Mouse (Mus musculus): ENCODE measurements around the gene Hp1bp3. TPM values are rescaled to one million over a fixed set of nuclear protein-coding genes. Genes with fewer than 3 reads are reported as not detected.
A peak's percentile ranks its signal among the peaks of the same experiment; 100 is the strongest.

Hp1bp3 gene
- polyA plus RNA-seq, 1 experiment from 2014 or later, result 199 TPM

DNA sequence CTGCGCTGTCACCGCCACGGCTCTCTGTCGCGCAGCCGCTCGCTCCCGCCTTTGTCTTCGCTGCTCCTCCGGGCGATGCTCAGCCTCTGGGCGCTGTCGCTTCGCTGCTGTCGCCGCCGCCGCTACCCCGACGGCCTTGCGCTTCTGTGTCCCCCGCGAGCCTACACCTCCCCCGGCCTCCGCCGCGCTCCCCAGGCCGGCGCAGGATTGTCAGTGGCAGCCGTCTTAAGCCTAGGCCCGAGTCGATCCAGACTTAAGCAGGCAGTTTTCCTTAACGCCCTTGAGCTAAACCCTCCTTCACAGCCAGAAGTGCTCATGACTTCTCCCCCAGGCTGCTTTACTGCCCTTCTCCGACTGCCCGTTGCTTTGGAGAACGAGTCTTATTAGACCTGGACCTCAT, 1.3 kb downstream of the Hp1bp3 start:
- Histone ChIP-seq H3K4me1 (ENCODE audit: control insufficient read depth, insufficient read depth, low read length) (peaks cover 31% of the 10 kb centered on the region), H3K36me3 (ENCODE audit: control insufficient read depth, insufficient read depth, low read length) (no peaks in the 10 kb centered on the region), H3K9me3 (replicated peaks; ENCODE audit: control insufficient read depth, low read length, poor library complexity, severe bottlenecking) (no peaks in the 10 kb centered on the region), H3K4me3 (ENCODE audit: low read depth, low read length) (peak overlapping the region; percentile 68), H3K4me2 (ENCODE audit: low read length) (peak overlapping the region; percentile 80), H3K27me3 (ENCODE audit: control insufficient read depth, insufficient read depth, low read depth, low read length) (no peaks in the 10 kb centered on the region), H3K27ac (ENCODE audit: low read length) (peak overlapping the region; percentile 100), H3K9ac (ENCODE audit: low read depth, low read length) (peak overlapping the region; percentile 97)
- peak; percentile 33 for ATAC-seq
- WGBS, result 1% methylated on average over 34 of the region's 36 CpGs

- ATAC-seq, result no peak
- H3K36me3 ChIP-seq (ENCODE audit: control insufficient read depth, insufficient read depth, low read length), result peaks cover 2% of the 10 kb centered on the region; the same call in 1 of the 2 replicates
- peak overlapping the region; percentile 97 for H3K9ac ChIP-seq (ENCODE audit: low read depth, low read length)
- WGBS, result 80% methylated on average over 11 of the region's 11 CpGs
- H3K9me3 ChIP-seq (replicated peaks; ENCODE audit: control insufficient read depth, low read length, poor library complexity, severe bottlenecking), result no peaks in the 10 kb centered on the region
- H3K4me3 ChIP-seq (ENCODE audit: low read depth, low read length), result peak overlapping the region; percentile 68
- H3K4me2 ChIP-seq (ENCODE audit: low read length), result peak overlapping the region; percentile 80
- peak overlapping the region; percentile 100 for H3K27ac ChIP-seq (ENCODE audit: low read length)
- H3K4me1 ChIP-seq (ENCODE audit: control insufficient read depth, insufficient read depth, low read length), result peaks cover 31% of the 10 kb centered on the region
- no peaks in the 10 kb centered on the region for H3K27me3 ChIP-seq (ENCODE audit: control insufficient read depth, insufficient read depth, low read depth, low read length)
These were observed 2.0 kb downstream of the Hp1bp3 start for GRCm38 (mm10) chr4:138217951-138218685.

- H3K9me3 ChIP-seq (replicated peaks; ENCODE audit: control insufficient read depth, low read length, poor library complexity, severe bottlenecking), result no peaks in the 10 kb centered on the region
- no peak overlapping the region for H3K9ac ChIP-seq (ENCODE audit: low read depth, low read length)
- H3K4me1 ChIP-seq (ENCODE audit: control insufficient read depth, insufficient read depth, low read length), result peaks cover 31% of the 10 kb centered on the region
- no peak overlapping the region for H3K27ac ChIP-seq (ENCODE audit: low read length)
- no peak for ATAC-seq
- H3K36me3 ChIP-seq (ENCODE audit: control insufficient read depth, insufficient read depth, low read length), result peaks cover 12% of the 10 kb centered on the region
- H3K4me2 ChIP-seq (ENCODE audit: low read length), result no peak overlapping the region
- H3K27me3 ChIP-seq (ENCODE audit: control insufficient read depth, insufficient read depth, low read depth, low read length), result no peaks in the 10 kb centered on the region
- H3K4me3 ChIP-seq (ENCODE audit: low read depth, low read length), result no peak overlapping the region
- WGBS, result 83% methylated on average over 5 of the region's 5 CpGs
These were observed 3.2 kb downstream of the Hp1bp3 start for GRCm38 (mm10) chr4:138219331-138219730.

- Histone ChIP-seq H3K27ac (ENCODE audit: low read length) (no peak overlapping the region), H3K4me2 (ENCODE audit: low read length) (no peak overlapping the region), H3K9ac (ENCODE audit: low read depth, low read length) (no peak overlapping the region), H3K4me3 (ENCODE audit: low read depth, low read length) (no peak overlapping the region), H3K9me3 (replicated peaks; ENCODE audit: control insufficient read depth, low read length, poor library complexity, severe bottlenecking) (no peaks in the 10 kb centered on the region), H3K36me3 (ENCODE audit: control insufficient read depth, insufficient read depth, low read length) (peaks cover 13% of the 10 kb centered on the region), H3K27me3 (ENCODE audit: control insufficient read depth, insufficient read depth, low read depth, low read length) (no peaks in the 10 kb centered on the region), H3K4me1 (ENCODE audit: control insufficient read depth, insufficient read depth, low read length) (peaks cover 27% of the 10 kb centered on the region)
- no peak for ATAC-seq
- whole genome bisulfite sequencing, result 83% methylated on average over 7 of the region's 7 CpGs
These were observed 4.7 kb downstream of the Hp1bp3 start for GRCm38 (mm10) chr4:138220761-138221160.

GRCm38 (mm10) chr4:138221406-138221805, 5.3 kb downstream of the Hp1bp3 start:
- Histone ChIP-seq H3K4me3 (ENCODE audit: low read depth, low read length) (no peak overlapping the region), H3K9me3 (replicated peaks; ENCODE audit: control insufficient read depth, low read length, poor library complexity, severe bottlenecking) (no peaks in the 10 kb centered on the region), H3K9ac (ENCODE audit: low read depth, low read length) (no peak overlapping the region), H3K27me3 (ENCODE audit: control insufficient read depth, insufficient read depth, low read depth, low read length) (no peaks in the 10 kb centered on the region), H3K4me1 (ENCODE audit: control insufficient read depth, insufficient read depth, low read length) (peaks cover 24% of the 10 kb centered on the region), H3K4me2 (ENCODE audit: low read length) (no peak overlapping the region), H3K36me3 (ENCODE audit: control insufficient read depth, insufficient read depth, low read length) (peaks cover 19% of the 10 kb centered on the region), H3K27ac (ENCODE audit: low read length) (no peak overlapping the region)
- no peak for ATAC-seq
- 91% methylated on average over 5 of the region's 5 CpGs for WGBS

- Histone ChIP-seq H3K4me2 (ENCODE audit: low read length) (no peak overlapping the region), H3K36me3 (ENCODE audit: control insufficient read depth, insufficient read depth, low read length) (peaks cover 20% of the 10 kb centered on the region), H3K4me1 (ENCODE audit: control insufficient read depth, insufficient read depth, low read length) (peaks cover 24% of the 10 kb centered on the region), H3K9me3 (replicated peaks; ENCODE audit: control insufficient read depth, low read length, poor library complexity, severe bottlenecking) (no peaks in the 10 kb centered on the region), H3K27ac (ENCODE audit: low read length) (no peak overlapping the region), H3K9ac (ENCODE audit: low read depth, low read length) (no peak overlapping the region), H3K4me3 (ENCODE audit: low read depth, low read length) (no peak overlapping the region), H3K27me3 (ENCODE audit: control insufficient read depth, insufficient read depth, low read depth, low read length) (no peaks in the 10 kb centered on the region)
- 91% methylated on average over 5 of the region's 5 CpGs for WGBS
- no peak for ATAC-seq
These were observed 6.3 kb downstream of the Hp1bp3 start for GRCm38 (mm10) chr4:138222396-138222795.

GRCm38 (mm10) chr4:138223623-138224022, 7.5 kb downstream of the Hp1bp3 start:
- H3K36me3 ChIP-seq (ENCODE audit: control insufficient read depth, insufficient read depth, low read length), result peaks cover 30% of the 10 kb centered on the region
- H3K27me3 ChIP-seq (ENCODE audit: control insufficient read depth, insufficient read depth, low read depth, low read length), result no peaks in the 10 kb centered on the region
- ATAC-seq, result no peak
- H3K9me3 ChIP-seq (replicated peaks; ENCODE audit: control insufficient read depth, low read length, poor library complexity, severe bottlenecking), result no peaks in the 10 kb centered on the region
- no peak overlapping the region for H3K27ac ChIP-seq (ENCODE audit: low read length)
- H3K9ac ChIP-seq (ENCODE audit: low read depth, low read length), result no peak overlapping the region
- H3K4me2 ChIP-seq (ENCODE audit: low read length), result no peak overlapping the region
- 90% methylated on average over 10 of the region's 10 CpGs for WGBS
- no peak overlapping the region for H3K4me3 ChIP-seq (ENCODE audit: low read depth, low read length)
- peaks cover 14% of the 10 kb centered on the region for H3K4me1 ChIP-seq (ENCODE audit: control insufficient read depth, insufficient read depth, low read length)

- H3K4me1 ChIP-seq (ENCODE audit: control insufficient read depth, insufficient read depth, low read length), result peaks cover 14% of the 10 kb centered on the region
- WGBS, result 67% methylated on average over 27 of the region's 27 CpGs
- H3K27me3 ChIP-seq (ENCODE audit: control insufficient read depth, insufficient read depth, low read depth, low read length), result no peaks in the 10 kb centered on the region
- H3K9me3 ChIP-seq (replicated peaks; ENCODE audit: control insufficient read depth, low read length, poor library complexity, severe bottlenecking), result no peaks in the 10 kb centered on the region
- H3K4me2 ChIP-seq (ENCODE audit: low read length), result no peak overlapping the region
- peaks cover 11% of the 10 kb centered on the region for H3K36me3 ChIP-seq (ENCODE audit: control insufficient read depth, insufficient read depth, low read length)
- ATAC-seq, result no peak
- H3K4me3 ChIP-seq (ENCODE audit: low read depth, low read length), result no peak overlapping the region
- H3K27ac ChIP-seq (ENCODE audit: low read length), result no peak overlapping the region
- no peak overlapping the region for H3K9ac ChIP-seq (ENCODE audit: low read depth, low read length)
These were observed 30.9 kb downstream of the Hp1bp3 start for GRCm38 (mm10) chr4:138246756-138247665.
